Mouse (Mus musculus) brain, embryonic 14.5 days (tissue): ENCODE data around the gene Ube2e2.

ENCODE experiments used
- CTCF ChIP-seq: fragments of 200-500 bp; IDR thresholded peaks from 2 replicates; pipeline ENCODE4 v1.5.1; 2012; ENCODE audit warnings: inconsistent platforms, mild to moderate bottlenecking, moderate library complexity, borderline replicate concordance; ENCODE audit not compliant: insufficient read depth, insufficient read length; ENCODE audit errors: extremely low read depth
- POLR2A ChIP-seq: fragments of 200-500 bp; IDR thresholded peaks from 2 replicates; pipeline ENCODE4 v1.6.1; 2012; ENCODE audit warnings: mild to moderate bottlenecking, inconsistent platforms, borderline replicate concordance; ENCODE audit not compliant: poor library complexity, insufficient read depth, insufficient read length, severe bottlenecking; ENCODE audit errors: extremely low read depth

DNA sequence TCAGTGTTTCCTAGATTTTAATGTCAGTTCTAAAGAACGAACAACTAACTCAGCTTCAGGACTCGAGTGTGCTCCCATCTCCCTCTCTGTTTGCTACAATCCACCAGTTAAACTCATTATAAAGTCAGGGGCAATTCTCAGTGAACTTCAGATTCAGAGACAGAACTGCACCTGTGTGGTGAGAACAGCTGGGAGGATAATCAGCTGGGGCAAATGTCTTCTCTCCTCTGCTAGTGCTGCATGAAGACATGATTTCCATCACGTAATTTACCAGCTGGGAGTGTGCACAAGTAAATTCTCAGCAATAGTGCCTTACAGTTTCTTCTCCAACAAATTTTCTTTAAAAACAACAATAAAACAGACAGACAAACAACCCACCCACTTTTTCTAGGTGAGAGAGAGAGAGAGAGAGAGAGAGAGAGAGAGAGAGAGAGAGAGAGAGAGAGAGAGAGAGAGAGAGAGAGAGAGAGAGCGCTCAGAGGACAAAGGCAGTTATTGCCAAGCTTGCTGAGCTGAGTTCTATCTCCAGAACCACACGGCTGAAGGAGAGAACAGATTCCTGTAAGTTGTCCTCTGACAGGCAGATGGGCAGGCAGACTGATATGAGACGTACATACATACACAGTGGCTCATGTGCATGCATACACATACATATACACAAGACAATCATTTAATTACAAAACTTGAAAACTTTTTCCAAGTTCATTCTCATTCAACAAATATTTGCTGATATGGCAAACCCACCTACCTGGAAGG is 134.3 kb downstream of the Ube2e2 start:
- TF ChIP-seq CTCF (no peak), POLR2A (no peak)
